Mouse (Mus musculus) heart, embryonic 13.5 days (tissue): ENCODE results near the gene Olfr1032. TPM values are rescaled to one million over a fixed set of nuclear protein-coding genes. Genes with fewer than 3 reads are reported as not detected.
A peak's percentile ranks its signal among the peaks of the same experiment; 100 is the strongest.
"Not testable (repeated sequence)": the region's sequence is repeated elsewhere in the genome, so short reads cannot be mapped to it uniquely, and the experiment has no call there.

Source experiments
- ATAC-seq: fragments of 200-750 bp; cut with Nextera tagmentation; 2 replicates; pipeline ENCODE4 v1.8.0; 2017; ENCODE audit warnings: moderate TSS enrichment; ENCODE audit not compliant: insufficient number of reproducible peaks, low FRiP score, low TSS enrichment; ENCODE audit errors: extremely low read depth
- H3K27ac ChIP-seq: fragments of 300-500 bp; sonication (generic); replicated peaks from 2 replicates; pipeline ENCODE4 v1.5.1; 2015; ENCODE audit warnings: moderate library complexity, mild to moderate bottlenecking, inconsistent platforms
- H3K27me3 ChIP-seq: fragments of 300-500 bp; sonication (generic); replicated peaks from 2 replicates; pipeline ENCODE4 v1.6.1; 2015; ENCODE audit warnings: mild to moderate bottlenecking, inconsistent platforms
- H3K36me3 ChIP-seq: fragments of 300-500 bp; sonication (generic); 2 replicates; pipeline ENCODE4 v1.6.1; 2015; ENCODE audit warnings: mild to moderate bottlenecking, inconsistent platforms
- H3K4me1 ChIP-seq: fragments of 300-500 bp; sonication (generic); 2 replicates; pipeline ENCODE4 v1.6.1; 2015; ENCODE audit warnings: inconsistent platforms
- H3K4me2 ChIP-seq: fragments of 300-500 bp; sonication (generic); 2 replicates; pipeline ENCODE4 v1.6.1; 2015; ENCODE audit warnings: inconsistent platforms, mild to moderate bottlenecking, moderate library complexity
- H3K4me3 ChIP-seq: fragments of 300-500 bp; sonication (generic); 2 replicates; pipeline ENCODE4 v1.5.1; 2015; ENCODE audit warnings: moderate library complexity, mild to moderate bottlenecking, inconsistent platforms
- H3K9ac ChIP-seq: fragments of 300-500 bp; sonication (generic); 2 replicates; pipeline ENCODE4 v1.6.1; 2015; ENCODE audit warnings: inconsistent platforms, mild to moderate bottlenecking, moderate library complexity
- H3K9me3 ChIP-seq: fragments of 300-500 bp; sonication (generic); 2 replicates; pipeline ENCODE4 v1.6.1; 2016; ENCODE audit warnings: inconsistent platforms
- WGBS: fragments of 180-500 bp; shearing (Covaris S2); methylation state at CpG from one replicate; pipeline ENCODE4 v1.1.7; 2015; ENCODE audit warnings: mixed read lengths; 5-methylcytosine and 5-hydroxymethylcytosine counted together
- polyA plus RNA-seq: library from polyadenylated mRNA; unstranded; fragments of >200 nt; fragmentation: Nextera tagmentation; extraction: Ambion mirVana; gene quantifications from 2 replicates; pipeline ENCODE4 v1.2.1, GENCODE M21; 2015

The Olfr1032 gene
- not detected in 2 replicates for polyA plus RNA-seq

GRCm38 (mm10) chr2:86005240-86005639 is at the start of gene Olfr1032:
Olfr1032 (plus strand) TSS chr2:86005540.
- ATAC-seq = no peak
- no peaks in the 10 kb centered on the region for H3K9me3 ChIP-seq
- H3K27ac ChIP-seq = no peak within 1 kb of the TSS
- H3K9ac ChIP-seq = no peak within 1 kb of the TSS
- H3K4me1 ChIP-seq = no peaks in the 10 kb centered on the region
- no peak within 1 kb of the TSS for H3K4me3 ChIP-seq
- no peaks in the 10 kb centered on the region for H3K36me3 ChIP-seq
- no peaks in the 10 kb centered on the region for H3K27me3 ChIP-seq
- no peak within 1 kb of the TSS for H3K4me2 ChIP-seq
- WGBS = 74% methylated on average over 7 of the region's 7 CpGs

DNA sequence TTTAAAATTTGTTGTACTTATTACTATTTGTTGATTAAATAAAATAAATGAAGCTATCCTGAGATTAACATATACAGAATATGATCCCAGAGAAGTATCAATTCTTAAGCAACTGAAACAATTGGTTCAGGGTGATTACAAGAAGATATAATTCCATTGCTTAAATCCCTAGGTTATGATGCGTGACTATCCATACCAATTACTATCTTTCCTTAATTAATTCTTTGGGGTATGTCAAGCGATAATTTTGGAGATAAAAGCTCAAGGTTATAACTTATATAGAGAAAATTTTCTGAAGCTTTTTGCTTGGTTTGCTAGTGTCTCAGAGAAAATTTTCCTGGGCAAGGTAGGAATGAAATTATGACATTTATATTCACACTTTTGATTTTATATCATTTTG is 31.7 kb upstream of the Olfr1032 start, which contains the start of gene Olfr1029:
Gene Olfr1029 (plus strand): TSS at position 301 of the 400 bp plus-strand sequence.
- no peak within 1 kb of the TSS for H3K9ac ChIP-seq
- H3K36me3 ChIP-seq = no peaks in the 10 kb centered on the region
- no peaks in the 10 kb centered on the region for H3K9me3 ChIP-seq
- no peak within 1 kb of the TSS for H3K27ac ChIP-seq
- H3K4me2 ChIP-seq = no peak within 1 kb of the TSS
- H3K4me1 ChIP-seq = no peaks in the 10 kb centered on the region
- no peak for ATAC-seq
- no peaks in the 10 kb centered on the region for H3K27me3 ChIP-seq
- 71% methylated on average over 2 of the region's 2 CpGs for WGBS
- H3K4me3 ChIP-seq = no peak within 1 kb of the TSS

- Histone ChIP-seq H3K9me3 (no peaks in the 10 kb centered on the region), H3K9ac (no peak within 1 kb of the TSS), H3K36me3 (no peaks in the 10 kb centered on the region), H3K4me1 (no peaks in the 10 kb centered on the region), H3K4me3 (no peak within 1 kb of the TSS), H3K27ac (no peak within 1 kb of the TSS), H3K4me2 (no peak within 1 kb of the TSS), H3K27me3 (no peaks in the 10 kb centered on the region)
- no peak for ATAC-seq
- WGBS = 56% methylated on average over 1 of the region's 1 CpGs
Observed at GRCm38 (mm10) chr2:85978976-85979375, 26.4 kb upstream of the Olfr1032 start, which contains the start of gene Olfr1030. Olfr1030 (plus strand) TSS chr2:85979276.

GRCm38 (mm10) chr2:85990004-85990403 is 15.3 kb upstream of the Olfr1032 start, which contains the start of gene Olfr1031:
Olfr1031 (plus strand) TSS chr2:85990304.
- H3K9ac ChIP-seq = no peak within 1 kb of the TSS
- H3K27me3 ChIP-seq = no peaks in the 10 kb centered on the region
- no peak for ATAC-seq
- no peaks in the 10 kb centered on the region for H3K36me3 ChIP-seq
- H3K4me3 ChIP-seq = no peak within 1 kb of the TSS
- H3K4me1 ChIP-seq = no peaks in the 10 kb centered on the region
- H3K27ac ChIP-seq = no peak within 1 kb of the TSS
- H3K9me3 ChIP-seq = no peaks in the 10 kb centered on the region
- 43% methylated on average over 3 of the region's 3 CpGs for WGBS
- no peak within 1 kb of the TSS for H3K4me2 ChIP-seq

- peak within 1 kb of the TSS; percentile 54 for H3K9ac ChIP-seq
- H3K27ac ChIP-seq = peak within 1 kb of the TSS; percentile 74
- ATAC-seq, H3K9me3 ChIP-seq, H3K4me1 ChIP-seq, H3K27me3 ChIP-seq, H3K36me3 ChIP-seq: not testable (repeated sequence)
- under 1% methylated on average over 10 of the region's 11 CpGs for WGBS
- peak within 1 kb of the TSS; percentile 49 for H3K4me3 ChIP-seq
- peak within 1 kb of the TSS; percentile 65 for H3K4me2 ChIP-seq
Observed at GRCm38 (mm10) chr2:86020406-86020805, 15.1 kb downstream of the Olfr1032 start, which contains the start of gene Olfr1033. Olfr1033 (plus strand) TSS chr2:86020633.

DNA sequence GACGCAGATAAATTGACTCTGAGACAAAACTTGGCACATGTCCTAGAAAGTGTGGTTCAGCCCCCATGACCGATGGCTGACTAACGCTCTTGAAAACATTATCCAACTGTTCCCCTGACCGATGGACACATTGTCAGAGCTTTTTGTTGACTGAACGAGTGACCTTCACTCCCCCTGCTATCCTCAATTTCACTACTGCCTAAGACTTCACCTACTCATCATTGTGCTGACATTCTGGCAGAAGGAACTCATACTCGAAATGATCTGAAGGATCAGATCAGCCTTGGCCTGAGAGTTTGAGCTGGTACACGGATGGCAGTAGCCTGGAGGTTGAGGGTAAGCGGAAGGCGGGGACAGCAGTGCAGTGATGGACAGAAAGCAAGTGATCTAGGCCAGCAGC is 16.2 kb downstream of the Olfr1032 start:
- 15% methylated on average over 5 of the region's 9 CpGs for WGBS
- H3K27me3 ChIP-seq = not testable (repeated sequence)

DNA sequence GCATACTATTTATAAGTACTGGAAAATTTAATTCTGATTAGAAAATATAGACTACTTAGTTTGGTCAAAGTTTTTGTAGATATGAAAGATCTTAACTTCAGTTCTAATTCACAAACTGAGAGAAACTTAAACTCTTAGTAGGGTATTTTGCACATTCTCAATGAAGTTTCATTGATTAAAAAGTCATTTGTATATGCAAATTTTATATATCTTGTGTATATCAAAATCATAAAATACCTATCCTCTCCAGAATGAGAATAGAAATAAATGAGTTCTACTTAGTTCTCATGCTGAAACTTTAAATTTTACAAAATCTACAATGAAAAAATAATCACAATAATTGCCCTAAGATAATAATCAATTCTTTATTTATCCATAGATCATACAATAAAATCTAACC is 40.2 kb downstream of the Olfr1032 start, which contains the start of gene Olfr1034:
Gene Olfr1034 (plus strand): TSS at position 301 of the 400 bp plus-strand sequence.
- Histone ChIP-seq H3K4me1 (no peaks in the 10 kb centered on the region), H3K27me3 (no peaks in the 10 kb centered on the region), H3K4me3 (no peak within 1 kb of the TSS), H3K36me3 (no peaks in the 10 kb centered on the region), H3K9ac (no peak within 1 kb of the TSS), H3K4me2 (no peak within 1 kb of the TSS), H3K27ac (no peak within 1 kb of the TSS), H3K9me3 (no peaks in the 10 kb centered on the region)
- ATAC-seq = no peak

More for the DNA sequence above, 16.2 kb downstream of the Olfr1032 start:
- not testable (repeated sequence) for H3K4me3 ChIP-seq, ATAC-seq, H3K4me1 ChIP-seq, H3K9me3 ChIP-seq, H3K9ac ChIP-seq, H3K4me2 ChIP-seq, H3K36me3 ChIP-seq, H3K27ac ChIP-seq

DNA sequence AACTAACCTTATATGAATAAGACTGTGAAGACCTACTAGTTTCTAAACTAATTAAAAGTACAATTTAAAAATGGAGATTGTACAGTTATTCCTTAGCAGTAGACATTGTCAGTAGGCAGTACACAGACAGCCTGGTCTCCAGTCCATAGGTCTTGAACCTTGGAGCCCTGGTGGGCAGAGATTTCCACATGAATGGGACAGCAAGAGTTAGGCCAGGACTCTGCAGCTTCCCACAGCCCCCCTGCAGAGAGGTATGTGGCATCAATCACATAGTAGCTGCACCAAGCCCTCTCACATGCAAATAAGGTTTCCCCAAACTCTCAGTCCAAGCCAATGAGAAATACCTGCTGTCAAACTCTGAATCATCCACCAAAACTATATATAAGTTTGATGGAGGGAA is 45.4 kb downstream of the Olfr1032 start:
- not testable (repeated sequence) for H3K36me3 ChIP-seq, ATAC-seq, H3K4me1 ChIP-seq, H3K27me3 ChIP-seq, H3K4me2 ChIP-seq, H3K9me3 ChIP-seq, H3K4me3 ChIP-seq, H3K27ac ChIP-seq, H3K9ac ChIP-seq

Other genes with a start within 250 kb of the Olfr1032 start
- gene Olfr1012, start 242.8 kb upstream of the Olfr1032 start, polyA plus RNA-seq = not detected in 2 replicates
- gene Olfr1013, start 238.4 kb upstream of the Olfr1032 start, polyA plus RNA-seq = not detected in 2 replicates
- gene Olfr1014, start 232.8 kb upstream of the Olfr1032 start, polyA plus RNA-seq = not detected in 2 replicates
- gene Olfr1015, start 223.5 kb upstream of the Olfr1032 start, polyA plus RNA-seq = not detected in 2 replicates
- gene Olfr1016, start 203.0 kb upstream of the Olfr1032 start, polyA plus RNA-seq = not detected in 2 replicates
- gene Olfr1018, start 187.1 kb upstream of the Olfr1032 start, polyA plus RNA-seq = not detected in 2 replicates
- not detected in 2 replicates for gene Olfr1019, start 160.1 kb upstream of the Olfr1032 start, polyA plus RNA-seq
- not detected in 2 replicates for gene Olfr1020, start 158.5 kb upstream of the Olfr1032 start, polyA plus RNA-seq
- gene Olfr1022, start 136.9 kb upstream of the Olfr1032 start, polyA plus RNA-seq = not detected in 2 replicates
- gene Olfr1023, start 119.9 kb upstream of the Olfr1032 start, polyA plus RNA-seq = not detected in 2 replicates
- not detected in 2 replicates for gene Olfr1024, start 100.5 kb upstream of the Olfr1032 start, polyA plus RNA-seq
- not detected in 2 replicates for gene Olfr1025-ps1, start 90.3 kb upstream of the Olfr1032 start, polyA plus RNA-seq
- gene Olfr1026, start 84.0 kb upstream of the Olfr1032 start, polyA plus RNA-seq = not detected in 2 replicates
- not detected in 2 replicates for gene Olfr1028, start 55.1 kb upstream of the Olfr1032 start, polyA plus RNA-seq
- gene Olfr1029, start 31.6 kb upstream of the Olfr1032 start, polyA plus RNA-seq = not detected in 2 replicates
- not detected in 2 replicates for gene Olfr1030, start 26.3 kb upstream of the Olfr1032 start, polyA plus RNA-seq
- not detected in 2 replicates for gene Olfr1031, start 15.2 kb upstream of the Olfr1032 start, polyA plus RNA-seq
- 2.2 and 2.3 TPM in 2 replicates for gene Olfr1033, start 15.1 kb downstream of the Olfr1032 start, polyA plus RNA-seq
- gene Olfr1034, start 40.3 kb downstream of the Olfr1032 start, polyA plus RNA-seq = 0.13 TPM in 1 of 2 replicates, not detected in the other
- gene Olfr1036, start 68.5 kb downstream of the Olfr1032 start, polyA plus RNA-seq = not detected in 2 replicates
- gene Olfr1037, start 81.8 kb downstream of the Olfr1032 start, polyA plus RNA-seq = not detected in 2 replicates
- not detected in 2 replicates for gene Olfr1039, start 130.4 kb downstream of the Olfr1032 start, polyA plus RNA-seq
- not detected in 2 replicates for gene Olfr1040, start 141.2 kb downstream of the Olfr1032 start, polyA plus RNA-seq
- gene Olfr1042, start 156.3 kb downstream of the Olfr1032 start, polyA plus RNA-seq = not detected in 2 replicates
- not detected in 2 replicates for gene Olfr1043, start 162.0 kb downstream of the Olfr1032 start, polyA plus RNA-seq
- gene Olfr1044, start 172.3 kb downstream of the Olfr1032 start, polyA plus RNA-seq = not detected in 2 replicates
- not detected in 2 replicates for gene Olfr52, start 180.1 kb downstream of the Olfr1032 start, polyA plus RNA-seq
- gene Olfr1045, start 197.5 kb downstream of the Olfr1032 start, polyA plus RNA-seq = not detected in 2 replicates
- gene Olfr1046, start 213.8 kb downstream of the Olfr1032 start, polyA plus RNA-seq = not detected in 2 replicates
- gene Olfr1047, start 225.9 kb downstream of the Olfr1032 start, polyA plus RNA-seq = not detected in 2 replicates
- not detected in 2 replicates for gene Olfr1048, start 234.7 kb downstream of the Olfr1032 start, polyA plus RNA-seq